Mouse (Mus musculus): ENCODE data around the gene Mypn.

- TF ChIP-seq CTCF (IDR thresholded peaks at IDR 0.05; ENCODE audit: extremely low read depth, insufficient read depth, low read length), result no peak
- TF ChIP-seq POLR2A (IDR thresholded peaks at IDR 0.05; ENCODE audit: extremely low read depth, insufficient read depth, low read length), result no peak
These were observed 87.9 kb downstream of the Mypn start for GRCm38 (mm10) chr10:63115881-63116280.

All from cortical plate, adult 2 months (tissue).